Mouse (Mus musculus): ENCODE measurements around the gene Adam11. TPM values are rescaled to one million over a fixed set of nuclear protein-coding genes. Genes with fewer than 3 reads are reported as not detected.

The Adam11 gene
- polyA plus RNA-seq, 1 experiment from 2014 or later: 4.9 TPM

- Histone ChIP-seq H3K4me3 (ENCODE audit: low read depth, low read length) (no peak overlapping the region), H3K4me2 (ENCODE audit: low read length) (no peak overlapping the region), H3K4me1 (replicated peaks; ENCODE audit: control insufficient read depth, insufficient read depth, low read length) (no peaks in the 10 kb centered on the region), H3K27me3 (replicated peaks; ENCODE audit: control insufficient read depth, insufficient read depth, low read length) (no peaks in the 10 kb centered on the region), H3K27ac (ENCODE audit: low read depth) (no peak overlapping the region), H3K9me3 (ENCODE audit: control insufficient read depth, low read length) (no peaks in the 10 kb centered on the region), H3K36me3 (ENCODE audit: control insufficient read depth, insufficient read depth, low read length) (no peaks in the 10 kb centered on the region), H3K9ac (ENCODE audit: low read length) (no peak overlapping the region)
- WGBS: 60% methylated on average over 1 of the region's 1 CpGs
- ATAC-seq (replicated peaks; ENCODE audit: low FRiP score, low TSS enrichment, low read depth): no peak
- DNase-seq (ENCODE audit: low spot score): no peak
Measured at GRCm38 (mm10) chr11:102747866-102748265, 13.4 kb upstream of the Adam11 start.

- no peak for ATAC-seq (replicated peaks; ENCODE audit: low FRiP score, low TSS enrichment, low read depth)
- peaks cover under 1% of the 10 kb centered on the region; the same call in 1 of the 2 replicates for H3K4me1 ChIP-seq (replicated peaks; ENCODE audit: control insufficient read depth, insufficient read depth, low read length)
- no peak overlapping the region for H3K27ac ChIP-seq (ENCODE audit: low read depth)
- H3K36me3 ChIP-seq (ENCODE audit: control insufficient read depth, insufficient read depth, low read length): no peaks in the 10 kb centered on the region
- H3K4me3 ChIP-seq (ENCODE audit: low read depth, low read length): no peak overlapping the region
- DNase-seq (ENCODE audit: low spot score): no peak
- no peaks in the 10 kb centered on the region for H3K27me3 ChIP-seq (replicated peaks; ENCODE audit: control insufficient read depth, insufficient read depth, low read length)
- WGBS: 82% methylated on average over 4 of the region's 4 CpGs
- no peak overlapping the region for H3K9ac ChIP-seq (ENCODE audit: low read length)
- no peak overlapping the region for H3K4me2 ChIP-seq (ENCODE audit: low read length)
- no peaks in the 10 kb centered on the region for H3K9me3 ChIP-seq (ENCODE audit: control insufficient read depth, low read length)
Measured at GRCm38 (mm10) chr11:102748381-102748780, 12.9 kb upstream of the Adam11 start.

- Histone ChIP-seq H3K4me2 (ENCODE audit: low read length) (no peak overlapping the region), H3K4me3 (ENCODE audit: low read depth, low read length) (no peak overlapping the region), H3K9me3 (ENCODE audit: control insufficient read depth, low read length) (no peaks in the 10 kb centered on the region), H3K4me1 (replicated peaks; ENCODE audit: control insufficient read depth, insufficient read depth, low read length) (peaks cover 14% of the 10 kb centered on the region), H3K27me3 (replicated peaks; ENCODE audit: control insufficient read depth, insufficient read depth, low read length) (no peaks in the 10 kb centered on the region), H3K36me3 (ENCODE audit: control insufficient read depth, insufficient read depth, low read length) (no peaks in the 10 kb centered on the region), H3K27ac (ENCODE audit: low read depth) (no peak overlapping the region), H3K9ac (ENCODE audit: low read length) (no peak overlapping the region)
- no peak for ATAC-seq (replicated peaks; ENCODE audit: low FRiP score, low TSS enrichment, low read depth)
- DNase-seq (ENCODE audit: low spot score): no peak
- 77% methylated on average over 2 of the region's 2 CpGs for WGBS
Measured at GRCm38 (mm10) chr11:102749712-102750111, 11.5 kb upstream of the Adam11 start.

GRCm38 (mm10) chr11:102752896-102753590, 8.2 kb upstream of the Adam11 start:
- no peaks in the 10 kb centered on the region for H3K36me3 ChIP-seq (ENCODE audit: control insufficient read depth, insufficient read depth, low read length)
- no peak overlapping the region for H3K9ac ChIP-seq (ENCODE audit: low read length)
- no peak overlapping the region for H3K4me2 ChIP-seq (ENCODE audit: low read length)
- no peak for ATAC-seq (replicated peaks; ENCODE audit: low FRiP score, low TSS enrichment, low read depth)
- no peak overlapping the region for H3K27ac ChIP-seq (ENCODE audit: low read depth)
- peaks cover 17% of the 10 kb centered on the region for H3K4me1 ChIP-seq (replicated peaks; ENCODE audit: control insufficient read depth, insufficient read depth, low read length)
- no peaks in the 10 kb centered on the region for H3K9me3 ChIP-seq (ENCODE audit: control insufficient read depth, low read length)
- H3K4me3 ChIP-seq (ENCODE audit: low read depth, low read length): no peak overlapping the region
- 61% methylated on average over 13 of the region's 13 CpGs for WGBS
- H3K27me3 ChIP-seq (replicated peaks; ENCODE audit: control insufficient read depth, insufficient read depth, low read length): no peaks in the 10 kb centered on the region
- DNase-seq (ENCODE audit: low spot score): no peak

- H3K27ac ChIP-seq (ENCODE audit: low read depth): peak overlapping the region; percentile 1; the same call in 1 of the 2 replicates
- H3K4me1 ChIP-seq (replicated peaks; ENCODE audit: control insufficient read depth, insufficient read depth, low read length): peaks cover 17% of the 10 kb centered on the region
- H3K27me3 ChIP-seq (replicated peaks; ENCODE audit: control insufficient read depth, insufficient read depth, low read length): no peaks in the 10 kb centered on the region
- DNase-seq (ENCODE audit: low spot score) (no peak), ATAC-seq (replicated peaks; ENCODE audit: low FRiP score, low TSS enrichment, low read depth) (no peak)
- peak overlapping the region; percentile 46 for H3K4me2 ChIP-seq (ENCODE audit: low read length)
- H3K9me3 ChIP-seq (ENCODE audit: control insufficient read depth, low read length): no peaks in the 10 kb centered on the region
- 40% methylated on average over 18 of the region's 18 CpGs for WGBS
- 0 out of 2 replicates have a peak overlapping the region, but pooled peaks have one; percentile 16 for H3K9ac ChIP-seq (ENCODE audit: low read length)
- H3K36me3 ChIP-seq (ENCODE audit: control insufficient read depth, insufficient read depth, low read length): no peaks in the 10 kb centered on the region
- H3K4me3 ChIP-seq (ENCODE audit: low read depth, low read length): peak overlapping the region; percentile 6; the same call in 1 of the 2 replicates
Measured at GRCm38 (mm10) chr11:102753591-102754324, 7.5 kb upstream of the Adam11 start.

- peak overlapping the region; percentile 1; the same call in 1 of the 2 replicates for H3K27ac ChIP-seq (ENCODE audit: low read depth)
- peak overlapping the region; percentile 6; the same call in 1 of the 2 replicates for H3K4me3 ChIP-seq (ENCODE audit: low read depth, low read length)
- DNase-seq (ENCODE audit: low spot score) (no peak), ATAC-seq (replicated peaks; ENCODE audit: low FRiP score, low TSS enrichment, low read depth) (no peak; the same call in 1 of the 2 replicates)
- no peaks in the 10 kb centered on the region for H3K9me3 ChIP-seq (ENCODE audit: control insufficient read depth, low read length)
- H3K27me3 ChIP-seq (replicated peaks; ENCODE audit: control insufficient read depth, insufficient read depth, low read length): no peaks in the 10 kb centered on the region
- no peaks in the 10 kb centered on the region for H3K36me3 ChIP-seq (ENCODE audit: control insufficient read depth, insufficient read depth, low read length)
- 23% methylated on average over 4 of the region's 4 CpGs for WGBS
- H3K9ac ChIP-seq (ENCODE audit: low read length): 0 out of 2 replicates have a peak overlapping the region, but pooled peaks have one; percentile 16
- H3K4me2 ChIP-seq (ENCODE audit: low read length): peak overlapping the region; percentile 46
- H3K4me1 ChIP-seq (replicated peaks; ENCODE audit: control insufficient read depth, insufficient read depth, low read length): peaks cover 17% of the 10 kb centered on the region
Measured at GRCm38 (mm10) chr11:102754416-102754815, 6.8 kb upstream of the Adam11 start.

- H3K9me3 ChIP-seq (ENCODE audit: control insufficient read depth, low read length): no peaks in the 10 kb centered on the region
- DNase-seq (ENCODE audit: low spot score): no peak
- no peaks in the 10 kb centered on the region for H3K36me3 ChIP-seq (ENCODE audit: control insufficient read depth, insufficient read depth, low read length)
- peaks cover 17% of the 10 kb centered on the region for H3K4me1 ChIP-seq (replicated peaks; ENCODE audit: control insufficient read depth, insufficient read depth, low read length)
- H3K27ac ChIP-seq (ENCODE audit: low read depth): no peak overlapping the region
- no peak overlapping the region for H3K4me2 ChIP-seq (ENCODE audit: low read length)
- H3K4me3 ChIP-seq (ENCODE audit: low read depth, low read length): no peak overlapping the region
- no peak overlapping the region for H3K9ac ChIP-seq (ENCODE audit: low read length)
- WGBS: 80% methylated on average over 7 of the region's 7 CpGs
- 0 out of 2 replicates have a peak, but pooled peaks cover 2% of the 10 kb centered on the region for H3K27me3 ChIP-seq (replicated peaks; ENCODE audit: control insufficient read depth, insufficient read depth, low read length)
- ATAC-seq (replicated peaks; ENCODE audit: low FRiP score, low TSS enrichment, low read depth): no peak
Measured at GRCm38 (mm10) chr11:102755391-102755790, 5.8 kb upstream of the Adam11 start.

- WGBS: 84% methylated on average over 2 of the region's 2 CpGs
Measured at GRCm38 (mm10) chr11:102758977-102759376, 2.3 kb upstream of the Adam11 start.

More at GRCm38 (mm10) chr11:102758977-102759376, 2.3 kb upstream of the Adam11 start:
- no peak overlapping the region for H3K4me3 ChIP-seq (ENCODE audit: low read depth, low read length)
- H3K36me3 ChIP-seq (ENCODE audit: control insufficient read depth, insufficient read depth, low read length): no peaks in the 10 kb centered on the region
- DNase-seq (ENCODE audit: low spot score): no peak
- H3K4me1 ChIP-seq (replicated peaks; ENCODE audit: control insufficient read depth, insufficient read depth, low read length): peaks cover 15% of the 10 kb centered on the region
- H3K9ac ChIP-seq (ENCODE audit: low read length): no peak overlapping the region
- no peak overlapping the region for H3K4me2 ChIP-seq (ENCODE audit: low read length)
- no peaks in the 10 kb centered on the region for H3K9me3 ChIP-seq (ENCODE audit: control insufficient read depth, low read length)
- H3K27ac ChIP-seq (ENCODE audit: low read depth): no peak overlapping the region
- no peak for ATAC-seq (replicated peaks; ENCODE audit: low FRiP score, low TSS enrichment, low read depth)
- H3K27me3 ChIP-seq (replicated peaks; ENCODE audit: control insufficient read depth, insufficient read depth, low read length): peaks cover 22% of the 10 kb centered on the region
